Mouse (Mus musculus) testis, adult 2 months (tissue): Measurements from ENCODE around the gene Tmie.

Source experiments
- CTCF ChIP-seq: fragments of 200-500 bp; IDR thresholded peaks from 2 replicates; pipeline ENCODE4 v1.5.1; 2012; ENCODE audit warnings: low read depth, mild to moderate bottlenecking, inconsistent platforms, low read length, moderate library complexity; ENCODE audit not compliant: control insufficient read depth, insufficient read depth, insufficient replicate concordance
- POLR2A ChIP-seq: fragments of 200-500 bp; IDR thresholded peaks from 2 replicates; pipeline ENCODE4 v1.6.1; 2012; ENCODE audit warnings: low read depth, mild to moderate bottlenecking, inconsistent platforms, low read length, moderate library complexity; ENCODE audit not compliant: control insufficient read depth

GRCm38 (mm10) chr9:110856920-110857319, 23.0 kb downstream of the Tmie start:
- TF ChIP-seq CTCF (no peak), POLR2A (no peak)
